Mouse (Mus musculus) B cell, adult 2 months (primary cell): Measurements from ENCODE around the gene Zmynd12.

ENCODE experiments used
- DNase-seq, 2 experiments: peaks; one replicate each; pipeline ENCODE4 v3.0.0; 2022

Zmynd12 gene

DNA sequence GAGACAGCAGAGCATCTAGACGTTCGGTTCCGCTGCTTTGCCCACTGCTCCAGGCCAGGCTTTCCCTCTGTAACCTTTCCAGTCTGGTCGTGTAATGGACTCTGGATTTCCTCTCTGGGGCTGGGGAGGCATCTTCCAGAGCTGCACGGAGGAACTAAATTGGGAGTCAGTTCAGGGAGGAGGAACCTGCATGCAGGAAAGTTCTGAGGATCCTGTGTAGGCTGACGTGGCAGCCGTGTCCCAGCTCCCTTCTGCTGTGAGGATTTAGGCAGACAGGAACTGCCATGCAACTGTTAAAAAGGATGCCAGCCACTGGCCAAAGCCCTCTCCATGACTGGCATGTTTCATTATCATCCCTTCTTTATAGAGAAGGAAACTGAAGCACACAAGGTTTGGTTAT lies 27.8 kb downstream of the Zmynd12 start:
- no peak for DNase-seq

DNA sequence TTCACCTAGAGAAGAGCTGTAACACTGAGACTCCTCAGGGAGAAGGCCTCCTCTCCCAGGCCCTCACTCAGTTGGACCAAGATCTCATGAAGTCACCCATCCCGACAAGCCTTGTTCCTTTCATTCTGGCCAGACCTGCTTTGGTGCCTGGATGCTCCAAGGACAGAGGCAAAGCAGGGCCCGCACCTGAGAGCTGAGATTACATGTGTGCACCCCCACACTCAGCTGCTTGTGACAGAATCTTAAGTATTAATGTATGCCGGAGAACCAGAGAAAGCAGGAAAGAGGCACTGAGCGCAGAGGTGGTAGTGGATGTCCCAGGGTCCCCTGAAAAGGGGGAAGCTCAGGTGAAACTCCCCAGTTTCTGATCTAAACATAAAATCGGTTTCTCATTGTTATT lies 30.5 kb downstream of the Zmynd12 start:
- no peak for DNase-seq

DNA sequence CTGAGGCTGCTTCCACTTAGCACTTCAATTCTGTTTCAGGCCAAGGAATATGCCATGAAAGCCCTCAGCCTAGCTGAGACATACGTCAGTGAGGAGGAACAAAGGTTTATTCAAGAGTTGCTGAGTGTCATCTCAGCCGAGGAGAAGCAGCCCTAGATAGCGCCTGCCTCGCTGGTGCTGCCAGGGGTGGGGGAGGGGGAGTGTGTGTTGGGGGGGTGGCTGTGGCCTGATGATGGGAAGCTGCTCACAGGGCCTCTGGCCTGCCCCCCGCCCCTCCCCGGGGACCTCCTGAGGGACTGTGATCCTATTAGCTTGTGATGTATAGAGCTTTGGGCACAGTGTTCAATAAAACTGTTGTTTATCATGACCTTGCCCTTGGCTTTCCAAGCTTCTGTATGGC lies 30.9 kb downstream of the Zmynd12 start:
- no peak for DNase-seq

DNA sequence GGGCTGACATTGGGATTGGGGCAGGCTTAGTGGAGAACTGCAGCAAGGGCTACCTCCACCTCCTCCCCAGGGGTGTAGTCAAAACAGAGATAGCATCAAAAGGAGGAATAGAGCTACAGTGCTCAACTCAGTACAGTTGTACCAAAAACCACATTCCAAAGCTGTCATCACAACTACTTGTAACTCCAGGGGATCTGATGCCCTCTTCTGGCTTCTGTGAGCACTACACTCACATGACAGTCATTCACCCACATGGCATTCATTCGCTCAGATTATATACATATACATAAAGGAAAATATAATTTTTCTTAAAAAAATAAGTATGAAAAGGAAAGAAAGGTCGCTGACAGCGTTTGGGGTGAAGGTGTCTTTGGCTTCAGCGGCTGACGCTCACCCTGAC lies 37.7 kb downstream of the Zmynd12 start:
- DNase-seq: peak; percentile 19 to 26

DNA sequence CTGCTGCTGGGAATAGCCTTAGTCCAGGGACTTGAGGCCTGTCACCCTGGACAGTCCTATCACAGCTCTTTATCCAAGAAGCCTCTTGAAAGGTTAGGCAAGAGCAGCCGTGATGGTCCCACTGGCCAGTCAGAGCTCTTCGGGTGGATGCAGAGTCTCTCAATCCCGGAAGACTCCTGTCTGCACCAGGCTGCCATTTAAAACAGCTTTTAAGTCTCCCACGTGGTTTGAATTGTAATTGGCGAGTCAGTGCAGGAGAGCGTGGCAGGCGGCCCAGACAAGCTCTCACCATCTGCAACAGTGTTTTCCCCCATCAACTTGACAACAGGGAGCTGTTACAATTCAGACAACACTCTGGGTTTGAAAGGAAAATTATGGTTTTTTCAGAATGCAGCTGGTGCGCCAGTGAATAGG lies 38.1 kb downstream of the Zmynd12 start:
- no peak for DNase-seq

DNA sequence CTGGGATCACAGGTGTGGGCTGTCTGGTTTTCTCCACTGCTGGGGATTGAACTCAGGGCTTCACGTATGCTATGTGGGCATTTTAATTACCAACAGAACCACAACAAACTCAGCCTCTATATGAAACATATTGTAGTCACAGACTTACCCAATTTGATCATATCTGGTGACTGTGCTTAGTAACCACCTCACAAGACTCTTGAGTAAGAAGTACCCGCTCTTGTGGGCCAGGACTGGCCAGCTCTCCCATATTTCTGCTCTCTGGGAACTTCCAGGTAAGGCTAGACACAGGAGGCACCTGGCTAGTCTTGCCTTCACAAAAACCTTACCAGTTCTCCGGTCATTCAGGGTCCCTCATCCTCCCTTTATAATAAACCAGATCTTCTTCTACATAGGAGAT lies 39.8 kb downstream of the Zmynd12 start:
- no peak for DNase-seq

DNA sequence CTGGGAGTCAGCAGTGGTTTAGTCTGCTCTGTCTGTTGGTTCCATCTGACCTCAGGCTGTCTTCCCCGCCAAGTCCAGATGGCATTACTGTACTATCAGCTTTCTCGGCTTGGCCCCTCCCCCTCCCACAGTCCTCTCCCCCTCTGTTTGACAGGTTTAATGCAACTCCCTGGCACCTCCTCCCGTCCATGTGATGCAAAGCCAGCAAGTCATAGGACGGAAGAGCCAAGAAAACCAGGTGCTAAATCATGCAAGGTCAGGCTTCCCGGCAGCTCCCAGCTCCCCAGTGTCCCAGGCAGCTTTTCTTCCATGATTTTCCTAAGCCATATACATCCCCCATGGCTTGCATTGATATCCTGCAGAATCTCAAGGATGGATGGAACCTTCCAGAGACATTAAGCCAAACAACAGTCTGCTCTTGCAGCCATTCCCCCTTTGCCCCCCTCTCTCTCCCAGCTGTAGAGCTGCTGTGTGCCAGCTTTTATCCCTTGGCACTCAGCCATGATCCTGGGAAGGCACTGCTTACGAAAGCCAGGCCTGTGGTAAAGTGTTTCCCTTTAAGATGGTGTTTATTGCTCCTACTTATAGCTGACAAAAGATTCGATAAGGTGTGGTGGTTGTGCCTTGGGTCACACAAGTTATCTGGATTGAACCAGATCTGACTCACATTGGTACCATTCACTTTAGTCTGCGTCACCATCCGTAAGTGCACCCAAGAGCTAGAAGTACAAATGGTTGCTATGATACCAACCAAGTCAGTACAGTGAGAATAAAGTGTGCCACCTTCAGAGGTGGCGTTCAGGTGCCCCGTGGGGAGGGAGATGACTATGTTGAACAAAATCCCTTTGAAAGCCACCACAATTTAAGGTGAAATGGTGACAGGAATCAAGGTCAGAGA lies 40.5 kb downstream of the Zmynd12 start:
- peak; percentile 46 to 57 for DNase-seq

DNA sequence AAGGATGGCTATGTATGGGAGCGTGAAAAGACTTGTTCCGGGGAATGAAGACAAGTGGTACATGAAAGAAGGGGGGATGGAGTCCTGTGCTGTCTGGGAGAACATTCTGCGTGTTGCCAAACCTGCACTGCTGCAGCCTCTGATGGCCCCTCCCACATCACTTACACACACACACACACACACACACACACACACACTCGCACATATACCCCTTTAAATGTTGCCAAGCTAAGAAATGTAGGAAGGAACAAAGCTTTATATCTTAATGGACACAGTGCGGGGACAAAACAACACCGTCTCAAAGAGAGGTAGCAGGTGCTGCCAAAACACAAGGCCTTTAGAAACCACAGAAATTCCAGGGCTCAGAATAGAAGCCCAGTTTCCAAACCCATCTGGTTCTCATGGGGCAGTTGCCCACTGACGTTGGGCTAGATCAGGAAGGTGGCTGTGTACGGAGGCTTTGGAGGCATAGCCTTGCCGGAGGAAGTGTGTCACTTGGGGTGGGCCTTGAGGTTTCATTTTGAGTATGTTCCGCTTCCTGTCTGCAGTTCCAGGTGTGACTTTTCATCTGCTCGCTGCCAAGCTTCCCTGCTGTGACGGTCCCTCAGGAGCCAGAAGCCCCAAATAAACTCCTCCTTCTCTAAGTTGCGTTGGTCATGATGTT lies 41.3 kb downstream of the Zmynd12 start:
- DNase-seq: peak; percentile 62 to 70

DNA sequence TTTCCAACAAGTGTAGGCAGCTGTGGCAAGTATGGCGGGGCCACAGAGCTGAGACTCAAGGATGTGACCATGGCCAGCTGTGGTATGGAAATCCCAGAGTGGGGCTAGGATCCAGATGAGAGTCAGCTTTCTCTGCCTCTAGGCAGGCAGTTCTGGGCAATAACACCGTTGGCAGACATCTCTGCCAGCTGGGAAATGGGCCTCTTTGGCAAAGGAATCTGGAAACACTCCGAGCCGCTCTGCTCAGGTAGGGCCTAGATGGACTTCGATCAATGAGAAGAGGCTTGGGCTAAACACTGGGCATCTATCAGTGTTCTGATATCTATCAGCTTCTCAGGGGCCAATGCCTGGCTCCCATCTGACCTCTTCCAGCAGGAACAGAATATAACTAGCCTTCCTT lies 43.2 kb downstream of the Zmynd12 start:
- DNase-seq: no peak

DNA sequence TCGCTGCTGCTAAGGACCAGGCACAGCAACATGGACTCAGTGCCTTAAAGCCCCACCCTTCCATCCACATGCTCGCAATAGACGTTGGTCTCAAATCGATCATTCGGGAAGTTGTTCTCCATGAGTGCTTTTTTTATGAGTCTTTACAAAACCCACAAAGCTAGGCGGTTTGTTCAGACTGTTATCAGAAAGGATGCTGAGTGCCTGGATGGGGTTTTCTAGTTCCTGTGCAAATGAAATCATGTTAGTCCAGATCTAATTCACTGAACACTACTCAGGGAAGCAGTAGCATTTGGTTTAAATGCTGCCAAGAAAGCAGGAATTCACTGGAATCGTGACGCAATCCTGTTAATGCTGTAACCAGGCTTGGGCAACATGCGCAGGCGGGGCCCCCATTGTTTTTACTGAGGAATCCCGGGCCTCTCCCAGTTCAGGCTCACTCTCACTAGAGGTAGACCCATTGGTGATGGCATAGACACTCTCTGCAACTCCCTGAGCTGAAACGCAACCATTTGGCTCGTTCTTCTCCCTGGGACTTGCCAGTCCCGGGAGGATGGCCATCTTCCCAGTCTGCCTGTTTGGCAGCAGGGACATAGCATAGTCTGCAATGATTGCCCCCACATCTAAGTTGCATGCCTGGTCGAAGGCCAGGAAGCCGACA lies 45.2 kb downstream of the Zmynd12 start:
- no peak for DNase-seq

DNA sequence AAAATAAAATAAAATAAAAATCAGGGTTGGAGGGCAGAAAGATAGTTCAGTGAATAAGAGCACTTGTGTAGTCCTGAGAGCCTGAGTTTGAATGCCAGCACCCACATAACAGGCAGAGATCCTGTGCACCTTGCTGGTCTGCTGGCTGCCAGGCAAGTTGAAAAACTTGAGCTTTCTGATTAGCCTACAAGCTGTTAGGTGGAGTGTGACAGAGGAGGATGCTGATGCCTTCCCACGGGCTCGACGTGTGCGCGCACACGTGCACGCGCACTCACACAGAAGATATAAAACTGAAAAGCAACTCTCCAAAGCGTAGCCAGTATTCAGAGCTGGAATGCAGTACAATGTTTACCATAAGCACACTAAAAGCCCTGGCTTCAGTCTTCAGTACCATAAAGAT lies 49.9 kb downstream of the Zmynd12 start:
- no peak for DNase-seq

DNA sequence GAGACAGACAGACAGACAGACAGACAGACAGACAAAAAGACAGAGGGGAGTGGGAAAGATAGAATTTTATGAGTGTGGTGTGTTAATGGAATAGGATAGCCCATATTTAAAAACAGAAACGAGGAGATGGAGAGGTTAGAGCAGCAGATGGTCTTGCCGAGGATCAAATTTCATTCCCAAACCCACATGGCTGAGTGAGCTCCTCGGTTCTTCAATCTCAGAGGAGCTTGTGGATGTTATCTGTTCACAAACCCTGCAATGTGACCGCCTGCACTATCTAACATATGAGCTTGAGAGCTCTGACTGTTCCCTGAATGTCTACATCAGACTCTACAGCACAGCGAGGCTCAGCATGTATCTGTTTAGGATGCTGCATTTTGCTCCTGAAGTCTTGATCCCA lies 50.5 kb downstream of the Zmynd12 start:
- no peak for DNase-seq

DNA sequence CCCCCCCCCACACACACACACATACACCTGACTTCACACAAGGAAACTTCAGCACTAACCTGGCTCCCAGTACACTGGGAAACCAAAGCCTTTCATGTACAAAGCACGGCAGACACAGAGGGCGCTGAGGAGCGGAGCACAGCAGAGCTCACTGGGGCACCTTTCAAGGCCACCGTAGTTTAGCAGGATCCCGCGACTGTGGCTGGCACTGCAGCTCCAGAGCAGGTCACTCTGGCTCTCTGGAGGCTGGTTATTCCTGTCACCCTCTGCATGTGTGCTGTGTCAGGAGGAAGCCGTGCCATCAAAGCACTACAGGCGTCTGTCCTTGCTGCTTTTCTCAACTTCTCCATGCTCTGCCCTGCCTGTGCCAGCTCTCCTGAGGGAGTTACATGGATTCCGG lies 60.4 kb downstream of the Zmynd12 start:
- no peak for DNase-seq

DNA sequence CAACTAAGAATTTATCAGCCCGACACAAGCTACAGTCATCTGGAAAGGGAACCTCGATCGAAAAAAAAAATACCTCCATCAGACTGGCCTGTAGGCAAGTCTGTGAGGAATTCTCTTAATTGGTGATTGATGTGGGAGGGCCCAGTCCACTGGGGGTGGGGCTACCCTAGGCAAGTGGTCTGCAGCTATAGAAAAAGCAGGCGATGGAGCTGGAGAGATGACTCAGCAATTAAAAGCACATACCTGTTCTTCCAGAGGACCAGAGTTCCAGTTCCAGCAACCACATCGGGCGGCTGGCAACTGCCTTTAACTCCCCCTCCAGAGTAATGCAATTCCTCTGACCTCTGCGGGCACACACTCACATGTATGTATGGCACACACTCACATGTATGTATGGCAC lies 62.3 kb downstream of the Zmynd12 start:
- DNase-seq: no peak

DNA sequence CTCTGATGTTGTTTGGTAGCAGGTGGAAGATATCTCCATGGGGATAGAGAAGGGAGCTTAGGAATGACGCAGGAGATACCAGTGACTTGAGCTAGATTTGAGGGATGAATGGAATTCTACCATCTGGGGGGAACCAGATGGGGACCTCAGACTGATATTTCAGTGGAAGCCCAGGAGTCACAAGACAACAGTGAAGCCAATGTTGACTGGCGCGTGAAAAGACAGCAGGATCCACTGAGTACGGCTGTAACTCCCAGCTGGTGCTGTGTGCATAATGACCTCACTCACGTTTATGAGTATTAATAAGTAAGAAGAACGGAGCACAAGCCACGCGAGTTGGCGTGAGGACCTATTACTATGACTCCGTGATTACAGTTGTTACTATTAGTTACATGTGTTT lies 67.1 kb downstream of the Zmynd12 start:
- DNase-seq: no peak

DNA sequence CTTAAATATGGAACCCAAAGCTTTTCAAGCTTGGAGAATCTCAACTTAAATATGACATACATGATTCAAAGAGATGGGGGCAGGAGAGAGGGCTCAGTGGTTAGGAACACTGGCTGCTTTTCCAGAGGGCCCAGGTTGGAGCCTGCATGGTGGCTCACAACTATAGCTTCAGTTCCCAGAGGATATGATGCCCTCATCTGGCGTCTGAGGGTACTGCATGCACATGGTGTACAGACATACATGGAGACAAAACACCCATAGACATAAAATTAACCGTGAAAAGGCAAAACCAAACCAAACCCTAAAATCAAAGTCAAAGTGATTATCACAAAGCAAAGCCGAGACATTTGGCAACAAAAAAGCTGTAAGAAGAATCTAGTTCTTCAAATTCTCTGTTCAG lies 68.2 kb downstream of the Zmynd12 start:
- DNase-seq: peak; percentile 40 to 45

DNA sequence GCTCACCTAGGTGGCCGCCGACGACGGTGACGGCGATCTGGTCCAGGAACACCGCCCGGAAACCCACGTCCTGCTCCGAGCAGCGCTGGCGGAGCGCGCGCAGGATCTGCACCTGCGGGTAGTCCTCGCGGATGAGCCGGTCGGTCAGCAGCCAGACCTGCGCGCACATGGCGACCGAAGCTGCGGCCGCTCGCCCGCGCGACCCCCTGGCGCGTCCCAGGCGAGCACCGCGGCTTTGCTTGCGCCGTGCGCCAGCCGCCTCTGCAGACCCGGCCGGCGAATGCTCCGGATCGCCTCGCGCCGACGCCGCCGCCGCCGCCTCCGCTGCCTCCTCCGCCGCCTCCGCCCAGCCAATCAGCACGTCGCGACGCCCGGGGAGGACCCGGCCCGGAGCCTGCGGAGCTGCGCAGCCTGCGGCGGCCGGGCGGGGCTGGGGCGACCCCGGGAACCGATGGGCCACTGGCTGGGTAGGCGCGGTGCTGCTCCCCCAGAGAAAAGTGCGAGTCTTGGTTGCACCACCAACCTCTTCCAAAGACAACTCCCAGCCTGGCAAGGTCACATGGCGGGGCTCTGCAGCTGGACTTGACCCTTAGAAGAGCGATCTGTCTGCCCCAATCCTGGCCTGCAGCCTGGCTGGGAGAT lies 69.8 kb downstream of the Zmynd12 start, which contains the start of gene Rimkla:
Gene Rimkla, minus strand, starts transcription at position 338 of the 642 bp plus-strand sequence.
- peak; percentile 3 to 25 for DNase-seq

DNA sequence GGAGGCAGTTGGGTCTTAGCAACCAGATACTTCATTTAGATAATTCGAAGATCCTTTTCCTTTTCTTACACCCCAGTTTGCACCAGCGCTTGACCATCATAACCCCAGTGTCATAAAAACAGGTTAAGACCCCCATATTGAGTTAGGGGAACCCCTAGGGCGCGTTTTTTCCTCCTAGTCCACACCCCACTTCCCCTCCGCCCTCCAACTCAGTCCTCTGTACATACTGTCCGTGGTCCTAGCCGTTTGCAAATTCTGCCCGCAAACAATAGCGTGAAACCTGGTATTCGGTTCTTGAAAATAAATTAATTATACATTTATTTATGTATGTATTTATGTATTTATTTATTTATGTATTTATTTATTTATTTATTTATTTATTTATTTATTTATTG lies 70.3 kb downstream of the Zmynd12 start:
- no peak for DNase-seq

DNA sequence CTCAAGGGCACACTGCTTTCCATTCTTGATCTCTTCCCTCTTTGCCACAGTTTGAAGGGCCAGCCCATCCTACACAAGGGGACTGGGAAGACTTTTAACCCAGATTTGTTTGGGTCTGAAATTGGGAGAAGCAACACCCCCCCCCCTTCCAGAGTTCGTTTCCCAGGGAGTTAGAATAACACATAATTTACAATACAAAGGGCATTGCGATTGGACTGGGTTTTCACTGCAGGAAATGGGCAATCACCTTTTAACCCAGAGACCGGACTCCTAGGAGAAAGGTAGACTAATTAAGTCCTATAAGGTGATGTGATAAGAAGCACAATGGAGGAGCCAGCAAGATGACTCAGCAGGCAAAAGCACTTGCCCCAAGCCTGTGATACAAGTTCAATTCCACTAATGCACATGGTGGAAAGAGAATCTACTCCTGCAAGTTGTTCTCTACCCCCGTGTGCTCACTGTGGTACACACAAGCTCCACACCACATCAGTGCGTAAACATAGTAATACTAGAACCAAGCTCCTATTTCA lies 75.8 kb downstream of the Zmynd12 start:
- no peak for DNase-seq

DNA sequence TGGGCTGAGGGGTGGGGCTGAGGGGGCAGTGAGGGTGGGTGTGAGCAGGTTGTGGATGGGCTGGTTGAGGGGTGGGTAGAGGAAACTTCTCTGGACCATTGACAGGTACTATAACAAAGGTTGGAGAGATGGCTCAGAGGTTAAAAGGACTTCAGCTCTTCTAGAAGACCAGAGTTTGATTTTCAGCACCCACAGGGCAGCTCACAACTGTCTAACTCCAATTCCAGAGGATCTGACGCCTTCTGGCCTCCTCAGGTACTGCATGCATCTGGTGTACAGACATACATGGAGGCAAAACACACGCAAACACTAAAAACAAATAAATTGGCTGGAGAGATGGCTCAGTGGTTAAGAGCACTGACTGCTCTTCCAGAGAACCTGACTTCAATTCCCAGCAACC lies 89.0 kb downstream of the Zmynd12 start:
- DNase-seq: no peak

DNA sequence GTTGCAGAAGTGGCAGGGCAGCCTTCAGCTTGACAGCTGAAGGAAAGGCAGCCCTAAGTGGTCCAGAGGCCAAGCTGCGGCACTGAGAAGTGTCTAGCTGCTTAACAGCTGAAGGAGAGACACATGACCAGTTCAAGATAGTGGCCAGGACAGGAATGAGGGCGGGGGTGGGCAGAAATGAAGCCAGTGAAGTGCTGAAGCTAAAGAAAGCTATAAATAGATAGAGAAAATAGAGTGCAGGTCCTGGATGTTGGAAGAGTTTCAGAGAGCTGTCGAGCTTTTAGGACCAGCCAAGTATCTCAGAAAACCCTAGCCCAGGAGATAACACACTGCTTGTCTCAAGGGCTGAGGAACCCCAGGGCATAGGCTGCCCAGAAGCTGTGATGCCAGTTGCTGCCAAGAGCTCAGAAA lies 90.1 kb downstream of the Zmynd12 start:
- DNase-seq: no peak
